Mouse (Mus musculus) gastrocnemius, adult 2 months (tissue): ENCODE measurements around the gene Fabp6. TPM values are rescaled to one million over a fixed set of nuclear protein-coding genes. Genes with fewer than 3 reads are reported as not detected.

ENCODE experiments used
- DNase-seq: peaks from one replicate; pipeline ENCODE4 v3.0.0; 2022
- H3K27ac ChIP-seq: fragments of 200-600 bp; 2 replicates; pipeline ENCODE4 v1.8.1; 2022; ENCODE audit warnings: mild to moderate bottlenecking
- H3K4me3 ChIP-seq: fragments of 200-600 bp; 2 replicates; pipeline ENCODE4 v1.8.1; 2022; ENCODE audit warnings: mild to moderate bottlenecking, moderate library complexity
- CTCF ChIP-seq: fragments of 200-600 bp; IDR thresholded peaks from 2 replicates; pipeline ENCODE4 v1.8.1; 2022; ENCODE audit warnings: antibody characterized with exemption, mild to moderate bottlenecking, moderate library complexity
- intact Hi-C: fragments of 180-260 bp; cut with DNase I; formaldehyde crosslinking; loops from one replicate; pipeline ENCODE4 v1.15.1; 2025
- long read RNA-seq, 2 experiments: library from polyadenylated mRNA; stranded (forward); transcript quantifications; one replicate each; pipeline ENCODE4 v2.0.0; 2021
- total RNA-seq, 2 experiments: library from RNA; stranded (reverse); gene quantifications; 2 replicates each; pipeline ENCODE4 v1.2.3; 2021

The Fabp6 gene
- total RNA-seq: not detected
- long read RNA-seq, experiment 1: 0 reads
- long read RNA-seq, experiment 2: 0 reads

DNA sequence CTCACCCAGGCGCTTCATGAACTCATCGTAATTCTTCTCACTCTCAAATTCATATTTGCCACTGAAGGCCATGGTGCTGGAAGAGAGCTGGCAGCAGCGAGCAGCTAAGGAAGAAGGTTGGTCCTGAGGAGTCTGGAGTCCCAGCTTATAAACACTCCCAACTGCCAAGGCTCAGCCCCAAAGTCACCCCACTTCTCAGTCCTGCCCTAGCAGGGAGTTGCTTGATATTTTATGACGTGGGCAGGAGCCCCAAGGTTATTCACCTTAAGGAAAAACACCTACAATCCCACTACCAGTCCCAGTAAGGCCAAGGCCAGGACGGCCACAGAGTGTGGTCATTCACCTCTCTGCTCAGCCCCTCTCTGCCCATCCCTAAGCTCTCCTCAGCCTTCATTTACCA, at the start of gene Fabp6:
Gene Fabp6, minus strand, starts transcription at position 101 of the 400 bp plus-strand sequence.
- no peak for TF ChIP-seq CTCF
- intact Hi-C loops: no loop called here
- no peak for DNase-seq

GRCm38 (mm10) chr11:43645286-43645685, 43.9 kb upstream of the Fabp6 start:
- intact Hi-C loops: no loop called here
- DNase-seq: no peak
- H3K27ac ChIP-seq: no peak overlapping the region
- peak; percentile 37 for TF ChIP-seq CTCF
- H3K4me3 ChIP-seq: no peak overlapping the region

More for the DNA sequence above, at the start of gene Fabp6:
- no peak within 1 kb of the TSS for H3K27ac ChIP-seq
- H3K4me3 ChIP-seq: no peak within 1 kb of the TSS

GRCm38 (mm10) chr11:43643180-43643591, 41.8 kb upstream of the Fabp6 start:
- H3K27ac ChIP-seq: no peak overlapping the region
- H3K4me3 ChIP-seq: no peak overlapping the region
- peak; percentile 56 for DNase-seq
- intact Hi-C loops: no loop called here
- no peak for TF ChIP-seq CTCF

DNA sequence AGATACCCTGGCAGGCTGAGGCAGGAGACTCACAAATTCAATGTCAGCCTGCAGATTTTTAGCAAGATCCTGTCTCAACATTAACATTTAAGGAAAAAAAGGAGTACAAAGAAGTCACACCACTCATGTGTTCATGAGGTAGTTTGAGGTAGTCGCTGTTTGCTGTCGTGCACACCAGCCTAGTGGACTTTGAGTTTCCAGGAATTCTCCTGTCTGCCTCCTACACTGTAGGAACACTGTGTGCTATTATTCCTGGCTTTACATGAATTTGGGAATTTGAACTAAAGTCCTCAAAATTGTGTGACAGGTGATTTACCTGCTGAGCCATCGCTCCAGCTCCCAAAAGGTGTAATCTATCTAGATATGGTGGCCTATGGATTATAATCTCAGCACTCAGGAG, 37.1 kb upstream of the Fabp6 start:
- Histone ChIP-seq H3K4me3 (no peak overlapping the region), H3K27ac (no peak overlapping the region)
- no peak for DNase-seq
- intact Hi-C loops: no loop called here
- TF ChIP-seq CTCF: no peak

DNA sequence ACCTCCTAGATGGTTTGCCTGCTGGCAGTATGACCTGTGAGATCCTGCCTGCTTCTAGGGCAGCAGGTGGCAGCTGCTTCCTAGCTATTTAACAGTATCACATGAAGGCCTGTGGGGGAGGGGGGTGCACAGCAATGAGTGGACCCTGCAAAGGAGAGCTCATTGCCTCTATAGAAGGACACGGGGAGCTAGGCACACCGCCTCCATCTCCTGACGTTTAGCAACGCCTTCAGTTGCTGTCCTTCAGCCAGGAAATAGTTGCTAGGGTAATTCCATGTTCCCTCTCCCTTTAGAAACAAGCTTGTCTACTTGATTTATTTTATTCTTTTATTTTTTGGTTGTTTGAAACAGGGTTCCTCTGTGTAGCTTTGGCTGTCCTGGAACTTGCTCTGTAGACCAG, 35.4 kb upstream of the Fabp6 start:
- TF ChIP-seq CTCF: no peak
- Histone ChIP-seq H3K27ac (no peak overlapping the region), H3K4me3 (no peak overlapping the region)
- no peak for DNase-seq
- intact Hi-C loops: no loop called here

- peak; percentile 58 for DNase-seq
- TF ChIP-seq CTCF: no peak
- Histone ChIP-seq H3K27ac (peak overlapping the region; percentile 31), H3K4me3 (peak overlapping the region; percentile 3; the same call in 1 of the 2 replicates)
- intact Hi-C loops: no loop called here
These were observed 32.5 kb upstream of the Fabp6 start for GRCm38 (mm10) chr11:43633658-43634401.

DNA sequence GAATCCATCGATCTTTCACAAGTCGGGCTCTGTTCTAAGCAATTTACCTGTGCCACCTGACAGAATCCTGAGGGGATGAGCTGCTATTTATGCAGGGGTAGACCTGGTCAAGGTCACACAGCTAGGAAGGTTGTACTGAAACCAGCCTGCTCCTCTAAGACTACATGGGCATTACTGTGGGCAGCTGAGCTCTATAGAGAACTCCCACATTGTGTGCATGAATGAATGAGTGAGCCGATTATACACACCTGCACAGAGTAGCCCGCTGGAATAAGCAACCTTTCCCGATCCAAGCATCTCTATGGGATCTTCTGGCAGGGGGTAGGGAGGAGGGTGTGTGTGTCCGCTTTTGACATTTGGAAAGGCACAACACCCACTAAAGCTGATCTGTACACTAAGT, 31.8 kb upstream of the Fabp6 start:
- TF ChIP-seq CTCF: no peak
- no peak overlapping the region for H3K4me3 ChIP-seq
- no peak overlapping the region for H3K27ac ChIP-seq
- DNase-seq: no peak
- intact Hi-C loops: no loop called here

DNA sequence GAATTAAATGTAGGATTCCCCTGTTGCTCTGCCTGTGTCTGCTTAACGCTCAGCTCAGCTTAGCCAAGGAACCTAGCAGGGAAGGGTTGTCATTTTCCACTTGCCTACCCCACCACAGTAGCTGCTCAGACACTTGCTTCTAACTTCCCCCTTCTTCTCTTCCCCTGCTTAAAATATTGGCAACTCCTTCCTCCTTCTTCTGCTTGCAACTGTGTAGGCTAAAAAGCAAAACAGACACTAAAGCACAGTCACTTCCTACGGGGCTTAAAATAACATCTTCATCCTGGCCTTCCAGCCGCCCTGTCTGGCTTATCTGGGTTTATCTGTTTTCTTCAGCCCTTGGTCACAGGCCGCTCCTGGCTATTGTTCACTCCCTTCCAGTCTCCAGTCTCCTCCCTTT, 31.2 kb upstream of the Fabp6 start:
- DNase-seq: no peak
- TF ChIP-seq CTCF: no peak
- intact Hi-C loops: no loop called here
- no peak overlapping the region for H3K27ac ChIP-seq
- H3K4me3 ChIP-seq: no peak overlapping the region

DNA sequence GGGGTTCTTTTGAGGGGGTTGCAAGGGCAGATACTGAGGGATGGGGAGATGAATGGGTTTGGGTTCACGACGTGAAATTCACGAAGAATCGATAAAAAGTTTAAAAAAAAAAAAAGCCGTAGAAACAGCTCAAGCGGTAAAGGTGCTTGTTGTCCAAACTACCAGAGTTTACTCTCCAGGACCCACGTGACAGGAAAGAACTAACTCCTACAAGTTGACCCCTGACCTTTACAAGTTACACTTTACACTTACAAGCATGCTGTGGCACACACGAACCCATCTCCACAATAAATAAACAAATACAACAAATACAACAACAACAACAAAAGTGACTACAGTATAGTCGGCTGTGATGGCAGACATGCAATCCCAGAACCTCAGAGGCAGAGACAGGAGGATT, 30.3 kb upstream of the Fabp6 start:
- no peak for DNase-seq
- no peak for TF ChIP-seq CTCF
- no peak overlapping the region for H3K27ac ChIP-seq
- H3K4me3 ChIP-seq: no peak overlapping the region
- intact Hi-C loops: no loop called here

DNA sequence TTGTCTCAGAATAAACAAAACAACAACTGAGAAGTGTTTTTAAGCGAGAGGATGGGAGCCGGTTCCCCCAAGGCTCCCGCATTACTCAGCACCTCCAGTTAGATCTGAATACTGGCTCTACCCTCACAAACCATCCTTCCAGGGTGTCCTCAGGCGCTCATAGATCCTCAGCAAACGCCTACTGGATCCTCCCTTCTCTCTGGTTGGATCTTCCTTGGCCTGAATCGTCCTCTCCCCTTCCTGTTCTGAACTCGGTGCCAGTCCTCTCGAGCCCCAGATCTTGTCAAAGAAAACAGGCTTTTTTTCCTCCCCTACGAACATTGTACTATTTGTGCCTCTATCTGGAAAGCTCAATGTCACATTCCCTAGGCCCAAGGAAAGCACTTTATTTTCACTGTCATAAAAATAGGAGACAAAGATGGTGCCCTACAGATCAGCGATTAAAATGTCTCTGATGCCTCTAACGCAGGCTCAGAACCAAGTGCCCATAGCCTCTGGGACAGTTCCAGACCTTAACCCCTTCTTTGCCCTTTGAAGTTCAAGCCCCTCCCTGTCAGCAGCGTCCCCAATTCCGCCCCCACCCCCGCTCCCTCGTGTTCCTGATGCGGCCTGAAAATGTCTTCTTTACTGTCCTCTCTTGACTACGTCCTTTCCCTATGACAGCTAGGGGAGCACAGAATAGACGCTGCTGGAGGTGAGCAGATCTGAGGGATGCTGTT, 25.7 kb upstream of the Fabp6 start:
- H3K27ac ChIP-seq: peak overlapping the region; percentile 62; the same call in 1 of the 2 replicates
- intact Hi-C loops: no loop called here
- peak overlapping the region; percentile 62 for H3K4me3 ChIP-seq
- TF ChIP-seq CTCF: no peak
- no peak for DNase-seq

DNA sequence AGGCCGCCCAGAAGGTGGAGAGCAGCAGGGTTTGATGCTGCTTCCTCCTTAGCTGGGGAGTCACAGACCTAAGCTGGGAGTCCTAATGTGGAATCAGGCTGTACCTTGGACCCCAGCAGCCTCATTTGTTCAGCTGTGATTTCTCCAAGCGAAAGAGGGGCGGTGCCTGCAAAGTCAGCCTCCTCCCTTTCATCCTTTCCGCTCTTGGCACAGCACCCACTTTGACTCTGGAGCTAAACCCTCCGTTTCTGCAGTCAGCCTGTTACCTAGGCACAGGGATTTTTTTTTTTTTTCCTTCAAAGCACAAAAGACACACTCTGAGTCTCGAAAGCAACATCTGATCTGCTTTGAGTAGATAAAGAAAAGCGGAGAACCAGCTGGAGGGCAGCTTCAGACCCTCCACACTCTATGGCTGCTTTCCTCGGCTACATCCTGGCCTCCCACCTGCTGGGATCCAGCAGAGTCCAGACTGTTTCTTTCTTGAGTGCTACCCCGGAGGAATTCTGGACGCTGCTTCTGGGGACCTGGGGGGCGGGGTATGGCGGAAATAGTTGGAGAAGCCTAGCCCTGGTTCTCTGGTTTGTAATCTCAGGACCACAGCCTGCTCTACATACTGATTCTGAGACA, 25.1 kb upstream of the Fabp6 start:
- intact Hi-C loops: no loop called here
- H3K27ac ChIP-seq: peak overlapping the region; percentile 62; the same call in 1 of the 2 replicates
- peak; percentile 47 for DNase-seq
- no peak for TF ChIP-seq CTCF
- H3K4me3 ChIP-seq: peak overlapping the region; percentile 62

- H3K4me3 ChIP-seq: no peak overlapping the region
- intact Hi-C loops: no loop called here
- H3K27ac ChIP-seq: no peak overlapping the region
- no peak for DNase-seq
- TF ChIP-seq CTCF: no peak
These were observed 23.0 kb upstream of the Fabp6 start for GRCm38 (mm10) chr11:43624341-43624740.

DNA sequence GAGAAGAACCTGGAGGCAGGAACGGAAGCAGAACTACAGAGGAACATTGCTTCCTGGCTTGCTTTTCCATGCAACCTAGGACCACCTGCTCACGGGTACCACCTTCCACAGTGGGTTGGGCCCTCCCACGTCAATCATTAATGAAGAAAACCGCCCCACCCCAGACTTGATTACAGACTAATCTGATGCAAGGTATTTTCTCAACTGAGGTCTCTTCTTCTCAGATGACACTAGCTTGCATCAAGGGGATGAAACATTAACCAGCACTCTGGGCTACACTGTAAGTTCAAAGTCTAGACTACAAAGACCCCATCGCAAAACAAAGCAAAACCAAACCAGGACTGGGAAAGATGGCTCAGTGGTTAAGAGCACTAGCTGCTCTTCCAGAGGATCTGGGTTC, 20.4 kb upstream of the Fabp6 start:
- Histone ChIP-seq H3K27ac (no peak overlapping the region), H3K4me3 (no peak overlapping the region)
- DNase-seq: no peak
- intact Hi-C loops: no loop called here
- no peak for TF ChIP-seq CTCF
